Comparison of ENCODE assay signal across 25 mouse cellular contexts in the genomic region with DNA sequence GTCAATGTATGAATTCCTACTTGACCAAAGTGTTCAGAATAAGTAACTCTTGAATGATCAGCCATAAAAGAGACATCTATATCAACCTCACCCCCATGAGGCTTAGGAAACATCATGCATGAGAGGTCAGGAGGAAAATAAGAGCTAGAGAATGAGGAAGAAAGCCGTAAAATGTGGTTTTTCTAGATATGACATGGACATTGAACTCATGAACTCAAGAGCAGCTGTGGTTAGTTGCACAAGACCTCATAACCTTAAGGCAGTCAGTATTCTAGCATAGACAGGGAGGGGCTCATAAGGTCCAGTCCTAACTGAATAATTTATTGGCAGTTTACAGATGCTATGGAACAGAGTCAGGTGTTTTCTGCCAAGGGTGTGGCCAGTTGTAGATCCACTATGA. TPM values are rescaled to one million over a fixed set of nuclear protein-coding genes. Genes with fewer than 3 reads are reported as not detected.
DNase-seq lines count a peak whose midpoint lies in the region; ATAC-seq lines count a peak whose summit lies in the region.
"Had no signal": no experiment of that assay in that cellular context is flagged by ENCODE, and none has a peak within 500 bp of the region (broad histone marks: within the 10 kb centered on the region; RNA-seq: fewer than 3 reads in every experiment).

No protein-coding gene starts in this region.

- no peak overlapping the region for H3K9ac ChIP-seq in stomach, embryonic 16.5 days (ENCODE audit: low read length)
- H3K9ac ChIP-seq: embryonic facial prominence, embryonic 12.5 days; hindbrain, embryonic 14.5 days; limb, embryonic 13.5 days; liver, embryonic 15.5 days; midbrain, embryonic 15.5 days had no signal

- H3K36me3 ChIP-seq in stomach, embryonic 16.5 days (ENCODE audit: control insufficient read depth, insufficient read depth, low read length), result no peaks in the 10 kb centered on the region
- H3K36me3 ChIP-seq: embryonic facial prominence, embryonic 12.5 days; limb, embryonic 13.5 days; liver, embryonic 15.5 days; midbrain, embryonic 15.5 days had no signal

- no peak overlapping the region for H3K4me2 ChIP-seq in stomach, embryonic 16.5 days (ENCODE audit: low read depth, low read length)
- H3K4me2 ChIP-seq: embryonic facial prominence, embryonic 12.5 days; hindbrain, embryonic 14.5 days; limb, embryonic 13.5 days; liver, embryonic 15.5 days; midbrain, embryonic 15.5 days had no signal

- H3K9me3 ChIP-seq in stomach, embryonic 16.5 days (replicated peaks; ENCODE audit: control insufficient read depth, low read length), result no peaks in the 10 kb centered on the region
- H3K9me3 ChIP-seq: embryonic facial prominence, embryonic 12.5 days; limb, embryonic 13.5 days; liver, embryonic 15.5 days; midbrain, embryonic 15.5 days had no signal

- no peak overlapping the region for H3K4me3 ChIP-seq in stomach, embryonic 16.5 days (replicated peaks; ENCODE audit: low read length)
- H3K4me3 ChIP-seq: embryonic facial prominence, embryonic 12.5 days; limb, embryonic 13.5 days; liver, embryonic 15.5 days; midbrain, embryonic 15.5 days had no signal

- no peak overlapping the region for H3K27ac ChIP-seq in stomach, embryonic 16.5 days (ENCODE audit: low read length)
- H3K27ac ChIP-seq: embryonic facial prominence, embryonic 12.5 days; hindbrain, embryonic 14.5 days; limb, embryonic 13.5 days; liver, embryonic 15.5 days; midbrain, embryonic 15.5 days had no signal

- peak; percentile 95 for ATAC-seq in granulocyte monocyte progenitor cell, adult 5-6 weeks (replicated peaks; ENCODE audit: poor library complexity, severe bottlenecking)
- ATAC-seq in megakaryocyte, adult 5-6 weeks (ENCODE audit: poor library complexity, severe bottlenecking), result peak; percentile 87
- ATAC-seq in stomach, embryonic 16.5 days (ENCODE audit: insufficient read depth, low FRiP score), result peak; percentile 47; the same call in 1 of the 2 replicates
- ATAC-seq: inflammation-experienced regulatory T-cells, adult 6 months; midbrain, embryonic 15.5 days had no signal

- no peaks in the 10 kb centered on the region for H3K27me3 ChIP-seq in stomach, embryonic 16.5 days (ENCODE audit: control insufficient read depth, insufficient read depth, low read length)
- H3K27me3 ChIP-seq: embryonic facial prominence, embryonic 12.5 days; limb, embryonic 13.5 days; liver, embryonic 15.5 days; midbrain, embryonic 15.5 days had no signal

- 84% methylated on average over 1 of the region's 1 CpGs for WGBS in stomach, embryonic 16.5 days

- no peaks in the 10 kb centered on the region for H3K4me1 ChIP-seq in stomach, embryonic 16.5 days (ENCODE audit: control insufficient read depth, insufficient read depth, low read length)
- H3K4me1 ChIP-seq: embryonic facial prominence, embryonic 12.5 days; limb, embryonic 13.5 days; liver, embryonic 15.5 days; midbrain, embryonic 15.5 days had no signal

- DNase-seq in lung, postnatal 36 days, result peak; percentile 4
- DNase-seq in lung, postnatal 10 days, result no peak
- DNase-seq in yolk sac, embryonic 10.5 days (ENCODE audit: low spot score), result no peak
- no peak for DNase-seq in Muller cell, postnatal 12 days (ENCODE audit: inconsistent ontology term)
- no peak for DNase-seq in cerebellum, adult 11-12 months
- DNase-seq: adrenal gland, postnatal 36 days; cerebellum, adult 11 months; cerebellum, postnatal 10 days; gastrocnemius, postnatal 25 days; heart, postnatal 36 days; kidney, postnatal 25 days; thymus, postnatal 14 days had no signal

RNA-seq across cellular contexts. Expression of gene Naip1, which starts 3.2 kb away (rescaled TPM):
- total RNA-seq in granulocyte monocyte progenitor cell, adult 5-6 weeks (2014; fragmentation: Nextera tagmentation), result not detected in 2 replicates
- total RNA-seq in granulocyte monocyte progenitor cell, adult 5-6 weeks (2017), result not detected in 2 replicates
- total RNA-seq in megakaryocyte, adult 5-6 weeks (2015), result 0.23 and 1.8 TPM in 2 replicates
- 1.5 and 2.3 TPM in 2 replicates for total RNA-seq in megakaryocyte, adult 5-6 weeks (2017)
- polyA plus RNA-seq in stomach, embryonic 16.5 days (2015; fragmentation: Nextera tagmentation; extraction: Ambion mirVana), result 0.91 and 1.7 TPM in 2 replicates
- total RNA-seq: gastrocnemius, postnatal 25 days; megakaryocyte-erythroid progenitor cell, adult 5-6 weeks had no signal
- polyA plus RNA-seq: embryonic facial prominence, embryonic 12.5 days; forebrain, embryonic 11.5 days; heart, embryonic 14.5 days; inflammation-experienced regulatory T-cells, adult 6 months; liver, embryonic 15.5 days; lung, embryonic 16.5 days had no signal

RNA-seq across cellular contexts. Expression of gene Gtf2h2, which starts 42.9 kb away (rescaled TPM):
- total RNA-seq in granulocyte monocyte progenitor cell, adult 5-6 weeks (2014; fragmentation: Nextera tagmentation), result 59.2 and 73.9 TPM in 2 replicates
- 75.1 and 79.2 TPM in 2 replicates for total RNA-seq in granulocyte monocyte progenitor cell, adult 5-6 weeks (2017)
- 36.7 and 48.1 TPM in 2 replicates for total RNA-seq in megakaryocyte, adult 5-6 weeks (2015)
- 43.0 and 43.7 TPM in 2 replicates for total RNA-seq in megakaryocyte, adult 5-6 weeks (2017)
- polyA plus RNA-seq in stomach, embryonic 16.5 days (2015; fragmentation: Nextera tagmentation; extraction: Ambion mirVana), result 55.7 and 58.6 TPM in 2 replicates
